ENCODE assay signal across 9 mouse cellular contexts in the genomic region with DNA sequence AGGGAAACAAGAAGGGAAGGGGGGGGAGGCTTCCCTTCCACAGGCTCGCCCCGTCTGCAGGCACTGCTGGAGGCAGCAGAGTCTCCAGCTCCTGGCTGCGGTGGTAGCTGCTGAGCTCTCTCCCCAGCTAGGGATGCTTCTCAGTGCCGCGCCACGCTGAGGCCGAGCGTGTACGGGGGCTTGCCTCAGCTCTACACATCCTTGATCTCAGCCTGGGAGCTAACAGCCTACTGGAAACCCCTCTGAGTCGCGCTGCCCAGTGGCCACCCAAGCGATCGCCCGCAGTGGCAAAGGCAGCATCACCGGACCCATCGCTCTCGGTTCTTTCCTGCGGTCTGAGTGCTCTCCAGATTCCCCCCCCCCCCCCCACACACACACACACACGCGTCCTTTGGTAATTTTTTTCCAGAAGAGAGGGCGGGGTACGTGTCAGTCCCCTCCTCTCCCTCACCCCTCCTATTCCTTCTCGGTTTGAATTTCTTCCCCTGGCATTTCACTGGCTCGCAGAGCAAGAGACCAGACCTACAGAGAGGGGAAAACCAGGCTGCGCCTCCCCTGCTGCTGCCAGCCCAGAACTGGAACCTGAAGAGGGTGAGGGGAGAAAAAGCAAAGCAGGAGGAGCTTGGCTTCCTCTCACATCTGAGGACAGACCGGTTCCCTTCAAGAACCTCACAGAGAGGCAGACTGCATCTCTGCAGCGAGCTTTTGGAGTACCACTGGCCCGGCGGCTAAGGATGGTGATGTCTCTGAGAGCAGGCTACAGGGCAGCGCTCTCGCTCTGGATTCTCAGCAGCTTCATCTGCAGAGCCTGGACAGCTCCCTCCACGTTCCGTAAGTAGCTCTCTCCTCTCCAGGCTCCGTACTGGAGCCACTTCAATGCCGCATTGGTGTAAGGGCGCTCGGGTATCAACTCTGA. TPM values are rescaled to one million over a fixed set of nuclear protein-coding genes. Genes with fewer than 3 reads are reported as not detected.
DNase-seq lines count a peak whose midpoint lies in the region; ATAC-seq and TF ChIP-seq lines count a peak whose summit lies in the region.
"Had no signal": no experiment of that assay in that cellular context is flagged by ENCODE, and none has a peak within 500 bp of the region (broad histone marks: within the 10 kb centered on the region; RNA-seq: fewer than 3 reads in every experiment).

No protein-coding gene starts in this region.

- no peaks in the 10 kb centered on the region for H3K4me1 ChIP-seq in kidney, embryonic 14.5 days (ENCODE audit: control insufficient read depth, insufficient read depth, low read length)
- 0 out of 2 replicates have a peak, but pooled peaks cover 2% of the 10 kb centered on the region for H3K4me1 ChIP-seq in hindbrain, embryonic 11.5 days (replicated peaks; ENCODE audit: control insufficient read depth, insufficient read depth, low read length)
- H3K4me1 ChIP-seq in limb, embryonic 11.5 days (ENCODE audit: control insufficient read depth, insufficient read depth, low read length), result no peaks in the 10 kb centered on the region
- H3K4me1 ChIP-seq in lung, adult 2 months (ENCODE audit: control insufficient read depth, insufficient read depth, low read length), result no peaks in the 10 kb centered on the region
- H3K4me1 ChIP-seq: heart, embryonic 13.5 days had no signal

- H3K27ac ChIP-seq in kidney, embryonic 14.5 days (ENCODE audit: low read depth, low read length), result no peak overlapping the region
- H3K27ac ChIP-seq in hindbrain, embryonic 11.5 days (ENCODE audit: low read depth, low read length), result peak overlapping the region; percentile 24; the same call in 1 of the 2 replicates
- H3K27ac ChIP-seq in limb, embryonic 11.5 days (replicated peaks; ENCODE audit: low read depth, low read length), result no peak overlapping the region
- H3K27ac ChIP-seq: heart, embryonic 13.5 days had no signal

- no peaks in the 10 kb centered on the region for H3K36me3 ChIP-seq in kidney, embryonic 14.5 days (ENCODE audit: control insufficient read depth, insufficient read depth, low read length)
- H3K36me3 ChIP-seq in hindbrain, embryonic 11.5 days (ENCODE audit: control insufficient read depth, insufficient read depth, low read length), result no peaks in the 10 kb centered on the region
- H3K36me3 ChIP-seq in limb, embryonic 11.5 days (ENCODE audit: control insufficient read depth, insufficient read depth, low read length), result no peaks in the 10 kb centered on the region
- H3K36me3 ChIP-seq: heart, embryonic 13.5 days had no signal

- no peak overlapping the region for H3K4me3 ChIP-seq in kidney, embryonic 14.5 days (ENCODE audit: low read length)
- peak overlapping the region; percentile 41 for H3K4me3 ChIP-seq in hindbrain, embryonic 11.5 days (ENCODE audit: low read depth, low read length)
- no peak overlapping the region for H3K4me3 ChIP-seq in limb, embryonic 11.5 days (ENCODE audit: low read depth, low read length)
- no peak overlapping the region for H3K4me3 ChIP-seq in lung, adult 2 months (replicated peaks; ENCODE audit: extremely low read depth, low read depth, low read length)
- H3K4me3 ChIP-seq: heart, embryonic 13.5 days had no signal

- no peaks in the 10 kb centered on the region for H3K27me3 ChIP-seq in kidney, embryonic 14.5 days (ENCODE audit: control insufficient read depth, insufficient read depth, low read length)
- H3K27me3 ChIP-seq in hindbrain, embryonic 11.5 days (ENCODE audit: control insufficient read depth, insufficient read depth, low read length), result no peaks in the 10 kb centered on the region
- 0 out of 2 replicates have a peak, but pooled peaks cover 3% of the 10 kb centered on the region for H3K27me3 ChIP-seq in limb, embryonic 11.5 days (ENCODE audit: control insufficient read depth, insufficient read depth, low read length)

- no peak for DNase-seq in kidney, postnatal 36 days
- DNase-seq in embryo, embryonic 10 days (ENCODE audit: low spot score), result peak; percentile 75
- peak; percentile 58 for DNase-seq in hindbrain, embryonic 11.5 days (ENCODE audit: low spot score)
- peak; percentile 36 for DNase-seq in limb, embryonic 11.5 days (ENCODE audit: low spot score)
- peak; percentile 78 for DNase-seq in right cerebral cortex, postnatal 25 days
- DNase-seq in lung, adult 2 months, result no peak
- DNase-seq in urinary bladder, adult 18-20 months (ENCODE audit: low spot score in 2 of 2), result no peak

- H3K9me3 ChIP-seq in kidney, embryonic 14.5 days (ENCODE audit: control insufficient read depth, low read length), result no peaks in the 10 kb centered on the region
- H3K9me3 ChIP-seq in hindbrain, embryonic 11.5 days (ENCODE audit: control insufficient read depth, low read length), result no peaks in the 10 kb centered on the region
- H3K9me3 ChIP-seq in limb, embryonic 11.5 days (ENCODE audit: control insufficient read depth, low read length), result no peaks in the 10 kb centered on the region
- H3K9me3 ChIP-seq: heart, embryonic 13.5 days had no signal

- no peak overlapping the region for H3K9ac ChIP-seq in kidney, embryonic 14.5 days (ENCODE audit: low read depth, low read length)
- peak overlapping the region; percentile 62 for H3K9ac ChIP-seq in hindbrain, embryonic 11.5 days (ENCODE audit: low read depth, low read length)
- H3K9ac ChIP-seq in limb, embryonic 11.5 days (ENCODE audit: low read length), result no peak overlapping the region
- H3K9ac ChIP-seq: heart, embryonic 13.5 days had no signal

- 2% methylated on average over 28 of the region's 37 CpGs for WGBS in kidney, embryonic 14.5 days
- WGBS in hindbrain, embryonic 11.5 days, result 2% methylated on average over 31 of the region's 37 CpGs
- 3% methylated on average over 35 of the region's 37 CpGs for WGBS in limb, embryonic 11.5 days
- 7% methylated on average over 37 of the region's 37 CpGs for WGBS in lung, adult 2 months

- no peak for TF ChIP-seq CTCF in lung, adult 2 months (IDR thresholded peaks at IDR 0.05; ENCODE audit: insufficient read depth, low read length)

- peak; percentile 92 for ATAC-seq in kidney, embryonic 14.5 days (ENCODE audit: low FRiP score, low TSS enrichment)
- ATAC-seq in hindbrain, embryonic 11.5 days (ENCODE audit: low FRiP score), result peak; percentile 87
- ATAC-seq in limb, embryonic 11.5 days (ENCODE audit: insufficient number of reproducible peaks, low FRiP score, low TSS enrichment, low read depth), result no peak; the same call in 1 of the 2 replicates

- peak overlapping the region; percentile 12; the same call in 1 of the 2 replicates for H3K4me2 ChIP-seq in kidney, embryonic 14.5 days (replicated peaks; ENCODE audit: low read depth, low read length)
- H3K4me2 ChIP-seq in hindbrain, embryonic 11.5 days (replicated peaks; ENCODE audit: low read depth, low read length), result peak overlapping the region; percentile 60
- no peak overlapping the region for H3K4me2 ChIP-seq in limb, embryonic 11.5 days (ENCODE audit: low read depth, severe bottlenecking)
- H3K4me2 ChIP-seq: heart, embryonic 13.5 days had no signal

- no peak for TF ChIP-seq POLR2A in lung, adult 2 months (IDR thresholded peaks at IDR 0.05; ENCODE audit: borderline replicate concordance, extremely low read depth, low read depth, low read length)

RNA-seq across cellular contexts. Expression of gene Cntnap2, which starts 0.7 kb away (rescaled TPM):
- polyA plus RNA-seq in kidney, embryonic 14.5 days (2014; fragmentation: Nextera tagmentation; extraction: Ambion mirVana), result 1.9 and 4.0 TPM in 2 replicates
- 14.1 and 19.5 TPM in 2 replicates for polyA plus RNA-seq in hindbrain, embryonic 11.5 days (2014; fragmentation: Nextera tagmentation; extraction: Ambion mirVana)
- polyA plus RNA-seq in limb, embryonic 11.5 days (2014; fragmentation: Nextera tagmentation; extraction: Ambion mirVana), result 0.75 and 0.79 TPM in 2 replicates
- 0.02 TPM in 1 of 2 replicates, not detected in the other for polyA plus RNA-seq in lung, adult 2 months (2012; rRNA removed)

Comparison
In these comparisons a context has a peak if more than half of its experiments do, and no peak if none do; other contexts are left out.
1. DNase-seq: peak in embryo, embryonic 10 days (single experiment), hindbrain, embryonic 11.5 days (single experiment), limb, embryonic 11.5 days (single experiment) and right cerebral cortex, postnatal 25 days (single experiment); none in kidney, postnatal 36 days (0 of 2), lung, adult 2 months (single experiment) and urinary bladder, adult 18-20 months (0 of 2).